Mouse (Mus musculus) heart, embryonic 12.5 days (tissue): ENCODE results near the gene Shisa5. TPM values are rescaled to one million over a fixed set of nuclear protein-coding genes. Genes with fewer than 3 reads are reported as not detected.
A peak's percentile ranks its signal among the peaks of the same experiment; 100 is the strongest.

Experiments used
- ATAC-seq: fragments of 200-750 bp; cut with Nextera tagmentation; 2 replicates; pipeline ENCODE4 v1.8.0; 2017; ENCODE audit warnings: moderate TSS enrichment, moderate library complexity; ENCODE audit not compliant: insufficient number of reproducible peaks, low FRiP score
- H3K27ac ChIP-seq: fragments of 300-500 bp; sonication (generic); 2 replicates; pipeline ENCODE4 v1.5.1; 2016; ENCODE audit warnings: mild to moderate bottlenecking, moderate library complexity; ENCODE audit not compliant: poor library complexity, severe bottlenecking
- H3K27me3 ChIP-seq: fragments of 300-500 bp; sonication (generic); replicated peaks from 2 replicates; pipeline ENCODE4 v1.6.1; 2016; ENCODE audit warnings: mild to moderate bottlenecking, moderate library complexity
- H3K36me3 ChIP-seq: fragments of 300-500 bp; sonication (generic); 2 replicates; pipeline ENCODE4 v1.6.1; 2016; ENCODE audit warnings: mild to moderate bottlenecking, moderate library complexity
- H3K4me1 ChIP-seq: fragments of 300-500 bp; sonication (generic); replicated peaks from 2 replicates; pipeline ENCODE4 v1.6.1; 2016; ENCODE audit warnings: mild to moderate bottlenecking
- H3K4me2 ChIP-seq: fragments of 300-500 bp; sonication (generic); 2 replicates; pipeline ENCODE4 v1.6.1; 2016; ENCODE audit warnings: mild to moderate bottlenecking, moderate library complexity
- H3K4me3 ChIP-seq: fragments of 300-500 bp; sonication (generic); 2 replicates; pipeline ENCODE4 v1.5.1; 2016; ENCODE audit warnings: mild to moderate bottlenecking
- H3K9ac ChIP-seq: fragments of 300-500 bp; sonication (generic); 2 replicates; pipeline ENCODE4 v1.6.1; 2016; ENCODE audit warnings: mild to moderate bottlenecking, moderate library complexity
- H3K9me3 ChIP-seq: fragments of 300-500 bp; sonication (generic); replicated peaks from 2 replicates; pipeline ENCODE4 v1.6.1; 2016; ENCODE audit warnings: mild to moderate bottlenecking, moderate library complexity
- WGBS: fragments of 180-500 bp; shearing (Covaris S2); methylation state at CpG from one replicate; pipeline ENCODE4 v1.1.7; 2016; 5-methylcytosine and 5-hydroxymethylcytosine counted together
- polyA plus RNA-seq: library from polyadenylated mRNA; unstranded; fragments of >200 nt; fragmentation: Nextera tagmentation; extraction: Ambion mirVana; gene quantifications from 2 replicates; pipeline ENCODE4 v1.2.1, GENCODE M21; 2016

The Shisa5 gene
- polyA plus RNA-seq, 1 experiment from 2014 or later, result 67.5 TPM

DNA sequence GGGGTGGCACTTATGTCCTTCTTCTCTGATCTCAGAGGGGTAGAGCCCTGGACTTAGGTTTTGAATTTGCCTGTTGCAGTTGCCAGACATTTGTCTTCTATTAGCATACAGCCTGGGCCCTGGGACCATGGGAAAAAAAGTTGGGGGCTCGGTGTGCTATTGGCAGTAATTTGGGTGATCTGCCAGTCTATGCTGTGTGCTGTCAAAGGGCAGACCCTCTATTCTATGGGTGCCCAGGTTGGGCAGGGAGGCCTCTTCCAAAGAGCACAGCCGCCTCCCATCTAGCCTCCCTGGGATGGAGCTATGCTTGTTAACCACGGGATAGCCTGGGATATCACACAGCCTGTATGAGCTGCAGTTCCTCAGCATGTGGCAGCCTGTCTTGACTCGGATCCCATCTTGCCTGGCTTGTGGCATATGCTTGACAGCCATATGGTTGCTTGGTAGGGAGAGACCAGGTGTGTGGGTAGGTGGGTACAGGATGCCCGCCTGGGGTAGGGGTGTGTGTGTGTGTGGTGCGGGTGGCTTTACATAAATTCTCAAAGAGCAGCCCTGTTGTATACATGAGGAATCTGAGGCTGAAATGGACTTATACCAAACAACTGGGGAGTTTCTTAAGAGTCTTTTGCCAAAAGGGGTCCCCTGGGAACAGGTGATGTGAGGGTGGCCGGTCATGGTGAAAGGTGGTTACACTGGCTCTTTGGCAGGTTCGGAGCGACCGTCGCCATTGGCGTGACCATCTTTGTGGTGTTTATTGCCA is 17.1 kb downstream of the Shisa5 start:
- peak overlapping the region; percentile 65; the same call in 1 of the 2 replicates for H3K9ac ChIP-seq
- H3K27me3 ChIP-seq, result no peaks in the 10 kb centered on the region
- ATAC-seq, result no peak
- WGBS, result 85% methylated on average over 12 of the region's 12 CpGs
- H3K4me3 ChIP-seq, result peak overlapping the region; percentile 38
- H3K4me1 ChIP-seq, result peaks cover 28% of the 10 kb centered on the region
- peak overlapping the region; percentile 64 for H3K4me2 ChIP-seq
- H3K27ac ChIP-seq, result peak overlapping the region; percentile 77
- H3K36me3 ChIP-seq, result peaks cover 53% of the 10 kb centered on the region
- H3K9me3 ChIP-seq, result no peaks in the 10 kb centered on the region

DNA sequence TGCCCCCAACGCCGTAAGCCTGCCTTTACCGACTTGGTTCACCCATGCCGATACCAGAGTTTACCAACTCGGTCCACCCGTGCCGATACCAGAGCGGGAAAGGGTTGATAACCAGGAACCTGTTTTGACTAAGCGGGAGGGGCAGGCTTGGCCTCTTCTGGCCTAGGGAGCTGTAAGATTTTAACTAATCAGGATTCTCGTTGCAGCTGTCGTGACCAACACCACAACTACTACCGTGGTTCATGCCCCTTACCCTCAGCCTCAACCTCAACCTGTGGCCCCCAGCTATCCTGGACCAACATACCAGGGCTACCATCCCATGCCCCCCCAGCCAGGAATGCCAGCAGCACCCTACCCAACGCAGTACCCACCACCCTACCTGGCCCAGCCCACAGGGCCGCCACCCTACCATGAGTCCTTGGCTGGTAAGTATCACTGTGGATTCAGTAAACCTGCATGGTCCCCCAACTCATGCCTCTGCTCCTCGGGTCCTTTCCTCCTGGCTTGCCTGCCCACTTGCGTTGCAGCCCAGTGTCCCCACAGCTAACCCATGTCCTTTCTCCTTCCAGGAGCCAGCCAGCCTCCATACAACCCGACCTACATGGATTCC is 17.8 kb downstream of the Shisa5 start:
- 89% methylated on average over 17 of the region's 17 CpGs for WGBS
- H3K4me2 ChIP-seq, result no peak overlapping the region
- peaks cover 53% of the 10 kb centered on the region for H3K36me3 ChIP-seq
- H3K9ac ChIP-seq, result no peak overlapping the region
- H3K4me1 ChIP-seq, result peaks cover 28% of the 10 kb centered on the region
- H3K9me3 ChIP-seq, result no peaks in the 10 kb centered on the region
- H3K27ac ChIP-seq, result no peak overlapping the region
- no peak for ATAC-seq
- H3K4me3 ChIP-seq, result no peak overlapping the region
- H3K27me3 ChIP-seq, result no peaks in the 10 kb centered on the region

DNA sequence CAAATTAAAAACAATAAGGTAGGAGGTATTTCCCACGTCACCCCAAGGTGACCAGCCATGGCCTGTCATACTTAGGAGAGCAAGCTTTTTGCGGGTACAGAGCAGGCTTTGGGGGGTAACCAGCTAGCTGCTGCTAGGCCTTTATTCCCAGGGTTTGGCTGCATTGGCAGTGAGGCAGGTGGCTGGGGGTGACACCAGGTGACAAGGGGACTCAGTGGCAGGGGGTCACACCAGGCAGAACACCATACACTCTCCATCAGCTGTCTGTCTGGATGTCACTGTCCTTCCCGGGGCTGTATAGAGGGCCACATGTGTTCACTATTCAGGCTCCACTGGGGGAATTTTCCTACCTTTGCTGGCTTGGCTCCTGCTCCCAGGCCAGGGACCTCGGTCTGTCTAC is 18.6 kb downstream of the Shisa5 start:
- Histone ChIP-seq H3K4me2 (no peak overlapping the region), H3K4me1 (peaks cover 28% of the 10 kb centered on the region), H3K9me3 (no peaks in the 10 kb centered on the region), H3K4me3 (no peak overlapping the region), H3K27me3 (no peaks in the 10 kb centered on the region), H3K9ac (no peak overlapping the region), H3K27ac (no peak overlapping the region), H3K36me3 (peaks cover 50% of the 10 kb centered on the region)
- 84% methylated on average over 4 of the region's 4 CpGs for WGBS
- no peak for ATAC-seq

DNA sequence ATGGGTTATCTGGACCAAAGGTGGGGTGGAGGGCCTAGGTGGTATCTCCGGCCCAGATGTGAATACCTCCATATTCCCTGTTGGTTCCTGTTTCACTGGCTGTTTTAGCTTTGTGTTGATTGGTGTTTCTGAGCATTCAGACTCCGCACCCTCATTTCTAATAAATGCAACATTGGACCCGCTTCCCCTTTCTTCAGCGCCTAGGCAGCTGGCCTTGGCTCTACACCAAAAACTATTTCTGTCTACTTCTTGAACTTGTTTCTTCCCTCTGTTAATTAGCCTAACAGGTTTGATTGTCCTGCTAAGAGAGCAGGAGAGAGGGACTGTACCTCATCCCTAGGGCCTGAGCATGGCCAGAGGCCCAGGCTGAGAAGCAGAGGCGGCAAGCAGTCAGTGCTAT is 19.2 kb downstream of the Shisa5 start:
- WGBS, result 94% methylated on average over 5 of the region's 5 CpGs
- Histone ChIP-seq H3K27me3 (no peaks in the 10 kb centered on the region), H3K36me3 (peaks cover 48% of the 10 kb centered on the region), H3K4me2 (no peak overlapping the region), H3K9ac (no peak overlapping the region), H3K27ac (no peak overlapping the region), H3K9me3 (no peaks in the 10 kb centered on the region), H3K4me3 (no peak overlapping the region), H3K4me1 (peaks cover 28% of the 10 kb centered on the region)
- no peak for ATAC-seq

DNA sequence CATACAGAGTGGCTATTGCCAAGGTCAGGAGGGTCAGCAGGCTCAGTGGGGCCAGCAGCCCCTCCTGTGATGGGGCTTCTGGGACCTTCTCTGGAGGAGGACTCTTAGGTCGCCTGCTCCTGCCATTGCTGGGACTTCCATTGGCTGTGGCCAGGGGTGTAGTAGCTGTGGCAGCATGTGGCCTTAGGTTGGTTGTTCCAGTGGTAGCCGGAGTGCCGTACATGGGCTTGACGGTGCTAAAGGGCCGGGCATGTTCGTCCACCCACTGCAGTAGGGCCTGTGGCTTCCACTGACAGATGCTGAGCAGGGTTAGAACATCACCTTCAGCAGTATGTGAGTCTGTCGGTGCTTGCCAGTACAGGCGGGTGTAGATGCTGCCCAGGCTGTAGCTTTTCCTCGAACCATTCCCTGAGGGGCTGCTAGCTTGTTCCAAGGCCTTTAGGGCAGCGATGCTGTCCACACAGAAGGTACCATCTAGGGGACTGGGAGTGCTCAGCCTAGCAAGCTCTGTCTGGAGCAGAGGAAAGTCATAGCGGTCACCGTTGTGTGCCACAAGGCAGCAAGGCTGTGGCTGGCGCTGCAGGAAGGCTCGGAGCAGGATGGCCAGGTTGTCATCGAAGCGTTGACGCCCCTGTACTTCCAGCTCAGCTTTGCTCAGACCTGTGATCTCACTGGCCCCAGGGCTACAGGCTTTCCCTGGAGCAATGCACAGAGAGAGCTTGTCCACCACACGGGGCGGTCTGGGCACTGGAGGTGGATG is 19.8 kb downstream of the Shisa5 start:
- Histone ChIP-seq H3K4me3 (peak overlapping the region; percentile 42; the same call in 1 of the 2 replicates), H3K4me1 (peaks cover 28% of the 10 kb centered on the region), H3K9me3 (no peaks in the 10 kb centered on the region), H3K4me2 (peak overlapping the region; percentile 65), H3K27ac (peak overlapping the region; percentile 87; the same call in 1 of the 2 replicates), H3K9ac (peak overlapping the region; percentile 71; the same call in 1 of the 2 replicates), H3K27me3 (no peaks in the 10 kb centered on the region), H3K36me3 (peaks cover 52% of the 10 kb centered on the region)
- no peak for ATAC-seq
- 92% methylated on average over 19 of the region's 19 CpGs for WGBS

DNA sequence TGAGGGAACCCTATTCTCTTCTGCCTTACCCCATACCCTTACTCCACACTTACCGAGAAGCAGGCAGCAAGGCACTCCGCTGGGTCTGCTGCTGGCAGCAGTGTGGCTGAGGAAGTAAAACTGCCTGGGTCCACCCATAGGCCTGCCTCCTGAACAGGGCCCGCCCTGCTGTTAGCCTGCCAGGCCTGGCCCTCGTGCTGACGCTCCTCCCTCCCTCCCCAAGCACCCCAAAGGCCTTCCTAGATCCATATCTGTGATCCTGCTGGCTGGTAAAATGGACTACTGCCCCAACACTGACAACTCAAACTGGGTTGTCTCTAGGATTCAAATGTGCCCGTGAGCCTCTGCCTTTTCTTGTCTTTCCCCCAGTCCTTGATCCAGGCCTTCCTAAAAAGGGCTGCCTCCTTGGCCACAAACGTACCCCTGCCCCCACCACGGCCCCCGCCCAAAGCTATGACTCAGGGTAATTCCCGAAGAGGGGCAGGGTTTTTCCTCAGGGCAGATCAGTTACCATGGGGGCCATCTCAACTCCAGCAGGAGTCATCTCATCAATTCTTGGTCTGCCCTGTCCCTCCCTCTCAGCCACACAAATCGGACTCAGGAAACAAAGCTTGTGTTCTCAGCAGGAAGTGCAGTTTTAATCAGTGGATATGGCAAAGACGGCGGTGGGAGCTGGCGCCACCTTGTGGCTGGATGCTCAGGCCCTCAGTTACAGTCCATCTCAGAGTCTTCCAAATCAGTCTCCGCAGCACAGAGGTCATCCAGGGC is 21.0 kb downstream of the Shisa5 start, which contains the start of gene Trex1:
Gene Trex1, minus strand, starts transcription at position 599 of the 768 bp plus-strand sequence.
- peaks cover 62% of the 10 kb centered on the region for H3K36me3 ChIP-seq
- peak within 1 kb of the TSS; percentile 42 for H3K4me3 ChIP-seq
- peak; percentile 91 for ATAC-seq

DNA sequence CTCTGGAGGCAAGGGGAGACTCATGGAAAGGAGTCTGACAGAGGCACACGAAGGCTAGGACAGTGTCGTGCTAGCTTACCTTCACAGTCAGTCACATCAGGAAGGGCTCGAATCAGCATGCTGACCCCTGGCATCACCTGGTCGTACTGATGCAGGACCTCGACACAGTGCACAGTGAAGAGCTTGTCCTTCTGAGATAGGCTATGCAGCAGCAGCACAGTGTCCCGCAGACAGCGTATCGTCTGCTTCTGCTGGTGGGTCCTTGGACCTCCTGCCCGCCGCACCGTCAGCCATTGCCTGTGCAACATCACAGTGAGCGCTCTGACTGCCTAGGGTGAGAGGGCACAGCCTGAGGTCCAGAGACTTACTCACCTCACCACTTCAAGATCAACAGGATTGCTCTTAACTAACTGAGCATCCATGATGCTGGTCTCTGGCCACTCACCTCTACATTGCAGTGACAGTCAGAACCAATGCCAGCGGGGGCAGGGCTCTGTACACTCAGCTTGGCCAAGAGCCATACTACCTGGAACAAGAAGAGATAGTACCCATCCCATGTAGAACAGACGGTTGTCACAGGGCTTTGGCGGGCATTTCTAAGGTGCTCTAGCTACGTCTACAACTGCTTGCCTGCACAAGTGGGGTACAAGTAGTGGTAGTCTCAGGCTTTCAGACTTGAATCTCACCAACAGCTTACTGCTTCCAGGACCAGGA is 22.0 kb downstream of the Shisa5 start:
- Histone ChIP-seq H3K4me3 (no peak overlapping the region), H3K36me3 (peaks cover 73% of the 10 kb centered on the region), H3K27ac (no peak overlapping the region), H3K9ac (no peak overlapping the region), H3K27me3 (no peaks in the 10 kb centered on the region), H3K4me2 (no peak overlapping the region), H3K9me3 (no peaks in the 10 kb centered on the region), H3K4me1 (peaks cover 16% of the 10 kb centered on the region)
- 84% methylated on average over 16 of the region's 16 CpGs for WGBS
- ATAC-seq, result no peak

More for the DNA sequence above, 21.0 kb downstream of the Shisa5 start, which contains the start of gene Trex1:
- peak within 1 kb of the TSS; percentile 71 for H3K9ac ChIP-seq
- peak within 1 kb of the TSS; percentile 65 for H3K4me2 ChIP-seq
- H3K9me3 ChIP-seq, result no peaks in the 10 kb centered on the region
- peak within 1 kb of the TSS; percentile 87 for H3K27ac ChIP-seq
- 8% methylated on average over 15 of the region's 15 CpGs for WGBS
- peaks cover 24% of the 10 kb centered on the region for H3K4me1 ChIP-seq
- no peaks in the 10 kb centered on the region for H3K27me3 ChIP-seq

DNA sequence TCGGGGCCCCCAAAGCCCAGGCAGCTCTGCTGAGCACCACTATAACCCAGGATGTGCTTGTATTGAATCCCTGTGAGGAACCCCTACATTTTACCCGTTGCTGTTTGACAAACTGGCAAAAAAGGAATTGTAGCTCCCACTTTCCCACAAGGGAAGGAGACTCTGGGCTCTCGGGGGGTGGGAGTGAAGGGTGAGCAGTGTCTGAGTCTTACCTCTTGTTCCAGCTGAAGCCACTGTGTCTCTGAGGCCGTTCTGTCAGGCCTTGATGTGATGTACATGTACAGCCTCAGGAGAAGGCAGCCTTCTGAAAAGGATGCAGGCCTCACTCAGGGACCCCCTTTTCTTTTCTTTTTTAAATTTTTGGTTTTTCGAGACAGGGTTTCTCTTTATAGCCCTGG is 22.5 kb downstream of the Shisa5 start:
- H3K4me1 ChIP-seq, result peaks cover 13% of the 10 kb centered on the region
- no peaks in the 10 kb centered on the region for H3K27me3 ChIP-seq
- H3K4me3 ChIP-seq, result no peak overlapping the region
- no peak overlapping the region for H3K4me2 ChIP-seq
- peaks cover 77% of the 10 kb centered on the region for H3K36me3 ChIP-seq
- 83% methylated on average over 5 of the region's 5 CpGs for WGBS
- no peak overlapping the region for H3K9ac ChIP-seq
- no peak overlapping the region for H3K27ac ChIP-seq
- no peak for ATAC-seq
- H3K9me3 ChIP-seq, result no peaks in the 10 kb centered on the region

DNA sequence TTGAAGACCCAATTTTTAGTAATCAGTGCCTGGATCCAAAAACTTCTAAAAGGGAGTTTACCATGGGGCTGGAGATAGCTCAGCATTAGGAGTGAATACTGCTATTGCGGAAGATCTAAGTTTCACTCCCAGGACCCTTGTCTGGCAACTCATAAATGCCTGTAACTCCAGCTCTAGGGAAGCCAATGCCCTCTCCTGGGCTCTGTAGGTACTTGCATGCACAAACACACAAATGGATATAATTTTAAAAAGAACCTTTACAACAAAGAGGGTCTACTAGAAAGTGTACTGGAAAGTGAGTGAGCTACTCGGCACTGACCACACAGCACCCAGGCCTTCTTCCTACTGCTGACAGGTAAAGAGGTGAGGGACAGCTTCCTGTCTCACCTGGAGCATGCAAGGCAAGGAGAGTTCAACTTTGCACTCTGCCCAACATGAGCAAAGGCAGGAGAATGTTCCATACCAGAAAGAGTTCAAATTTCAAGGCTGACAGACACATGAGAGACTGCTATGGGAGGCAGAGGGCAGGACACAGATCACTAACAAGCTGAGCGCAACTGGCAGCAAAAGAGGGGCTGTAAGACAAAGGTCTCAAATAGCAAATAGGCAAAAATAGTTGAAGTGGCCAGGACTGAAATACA is 29.9 kb downstream of the Shisa5 start:
- 90% methylated on average over 3 of the region's 3 CpGs for WGBS
- H3K9ac ChIP-seq, result no peak overlapping the region
- no peak overlapping the region for H3K27ac ChIP-seq
- peaks cover 79% of the 10 kb centered on the region for H3K36me3 ChIP-seq
- H3K9me3 ChIP-seq, result no peaks in the 10 kb centered on the region
- H3K27me3 ChIP-seq, result no peaks in the 10 kb centered on the region
- peaks cover 8% of the 10 kb centered on the region for H3K4me1 ChIP-seq
- no peak overlapping the region for H3K4me2 ChIP-seq
- no peak for ATAC-seq
- no peak overlapping the region for H3K4me3 ChIP-seq
